Mouse (Mus musculus) MEL (cell line): Measurements from ENCODE around the gene Krt7. TPM values are rescaled to one million over a fixed set of nuclear protein-coding genes. Genes with fewer than 3 reads are reported as not detected.

Experiments used
- DNase-seq: peaks from one replicate; pipeline ENCODE4 v3.0.0; 2011; ENCODE audit warnings: low read depth, low spot score
- H3K27ac ChIP-seq: 2 replicates; pipeline ENCODE4 v1.5.1; 2012; ENCODE audit warnings: low read depth, mild to moderate bottlenecking, control low read depth, low read length, moderate library complexity; ENCODE audit not compliant: control insufficient read depth
- H3K27me3 ChIP-seq, 2 experiments: fragments of 150-350 bp in 1 of 2; sonication (generic) in 1 of 2; 2 replicates each; pipeline ENCODE4 v1.6.1; 2012; ENCODE audit warnings: low read length in 2 of 2, mild to moderate bottlenecking in 2 of 2, improper control_type of control experiment in 1 of 2, moderate library complexity in 1 of 2; ENCODE audit not compliant: insufficient read depth in 2 of 2, control insufficient read depth in 1 of 2
- H3K36me3 ChIP-seq, 2 experiments: 2 replicates each; pipeline ENCODE4 v1.6.1; 2012 to 2014; ENCODE audit warnings: low read length in 2 of 2, improper control_type of control experiment in 1 of 2, inconsistent platforms in 1 of 2, mild to moderate bottlenecking in 1 of 2; ENCODE audit not compliant: insufficient read depth in 2 of 2, control insufficient read depth in 1 of 2
- H3K4me1 ChIP-seq, 2 experiments: fragments of 150-350 bp in 1 of 2; sonication (generic) in 1 of 2; 2 replicates each; pipeline ENCODE4 v1.6.1; 2012; ENCODE audit warnings: low read length in 2 of 2, improper control_type of control experiment in 1 of 2, mild to moderate bottlenecking in 1 of 2; ENCODE audit not compliant: insufficient read depth in 2 of 2, control insufficient read depth in 1 of 2
- H3K4me3 ChIP-seq, 2 experiments: fragments of 150-350 bp in 1 of 2; sonication (generic) in 1 of 2; 2 replicates each; pipeline ENCODE4 v1.5.1; 2012; ENCODE audit warnings: low read depth in 2 of 2, low read length in 2 of 2, mild to moderate bottlenecking in 2 of 2, moderate library complexity in 2 of 2, control low read depth in 1 of 2, improper control_type of control experiment in 1 of 2; ENCODE audit not compliant: control insufficient read depth in 1 of 2, insufficient read depth in 1 of 2
- H3K79me2 ChIP-seq: 2 replicates; pipeline ENCODE4 v1.6.1; 2012; ENCODE audit warnings: mild to moderate bottlenecking, low read length, moderate library complexity; ENCODE audit not compliant: control insufficient read depth, poor library complexity, insufficient read depth
- H3K9ac ChIP-seq: 2 replicates; pipeline ENCODE4 v1.6.1; 2012; ENCODE audit warnings: low read depth, mild to moderate bottlenecking, control low read depth, low read length, moderate library complexity; ENCODE audit not compliant: control insufficient read depth, poor library complexity, severe bottlenecking
- H3K9me3 ChIP-seq: fragments of 150-350 bp; sonication (generic); replicated peaks from 2 replicates; pipeline ENCODE4 v1.6.1; 2012; ENCODE audit warnings: mild to moderate bottlenecking, low read length, improper control_type of control experiment, moderate library complexity; ENCODE audit not compliant: insufficient read depth
- CHD1 ChIP-seq: IDR thresholded peaks from 2 replicates; pipeline ENCODE4 v1.6.1; 2012; ENCODE audit warnings: low read depth, mild to moderate bottlenecking, inconsistent platforms, low read length, improper control_type of control experiment
- CHD2 ChIP-seq: IDR thresholded peaks from 2 replicates; pipeline ENCODE4 v1.6.1; 2011; ENCODE audit warnings: low read length, improper control_type of control experiment
- CTCF ChIP-seq, 3 experiments: IDR thresholded peaks in 2 of 3; conservative IDR thresholded peaks in 1 of 3; 2 replicates each; pipeline ENCODE4 v1.5.1; 2011 to 2012; ENCODE audit warnings: low read length in 3 of 3, low read depth in 2 of 3, mild to moderate bottlenecking in 2 of 3, improper control_type of control experiment in 1 of 3, inconsistent platforms in 1 of 3, mixed read lengths in 1 of 3, moderate library complexity in 1 of 3; ENCODE audit not compliant: control insufficient read depth in 1 of 3, insufficient read depth in 1 of 3, poor library complexity in 1 of 3, severe bottlenecking in 1 of 3
- E2F4 ChIP-seq: IDR thresholded peaks from 2 replicates; pipeline ENCODE4 v1.6.1; 2011; ENCODE audit warnings: low read depth, low read length, improper control_type of control experiment, borderline replicate concordance
- ELF1 ChIP-seq: IDR thresholded peaks from 2 replicates; pipeline ENCODE4 v1.6.1; 2014; ENCODE audit warnings: low read depth, mild to moderate bottlenecking, inconsistent platforms, low read length, improper control_type of control experiment, moderate library complexity
- EP300 ChIP-seq, 2 experiments: IDR thresholded peaks; 2 replicates each; pipeline ENCODE4 v1.6.1; 2011; ENCODE audit warnings: improper control_type of control experiment in 2 of 2, low read length in 2 of 2, low read depth in 1 of 2, mild to moderate bottlenecking in 1 of 2
- GABPA ChIP-seq: IDR thresholded peaks from 2 replicates; pipeline ENCODE4 v1.6.1; 2012; ENCODE audit warnings: low read depth, mild to moderate bottlenecking, inconsistent platforms, low read length, improper control_type of control experiment, moderate library complexity
- GATA1 ChIP-seq: IDR thresholded peaks from 2 replicates; pipeline ENCODE4 v1.6.1; 2011; ENCODE audit warnings: low read depth, low read length, improper control_type of control experiment
- HCFC1 ChIP-seq: IDR thresholded peaks from 2 replicates; pipeline ENCODE4 v1.6.1; 2012; ENCODE audit warnings: low read depth, mild to moderate bottlenecking, inconsistent platforms, low read length, improper control_type of control experiment, moderate library complexity
- JUND ChIP-seq: IDR thresholded peaks from 2 replicates; pipeline ENCODE4 v1.6.1; 2011; ENCODE audit warnings: low read depth, mild to moderate bottlenecking, improper control_type of control experiment, low read length
- KAT2A ChIP-seq: conservative IDR thresholded peaks from 2 replicates; pipeline ENCODE4 v1.6.1; 2012; ENCODE audit warnings: low read depth, low read length, improper control_type of control experiment, inconsistent platforms
- MAFK ChIP-seq: IDR thresholded peaks from 2 replicates; pipeline ENCODE4 v1.6.1; 2011; ENCODE audit warnings: low read depth, mild to moderate bottlenecking, low read length, improper control_type of control experiment, borderline replicate concordance
- MAZ ChIP-seq: IDR thresholded peaks from 2 replicates; pipeline ENCODE4 v1.6.1; 2012; ENCODE audit warnings: low read depth, mild to moderate bottlenecking, inconsistent platforms, low read length, improper control_type of control experiment
- NRF1 ChIP-seq: IDR thresholded peaks from 2 replicates; pipeline ENCODE4 v1.6.1; 2014; ENCODE audit warnings: low read depth, mild to moderate bottlenecking, inconsistent platforms, low read length, improper control_type of control experiment, moderate library complexity; ENCODE audit not compliant: poor library complexity, insufficient read depth, severe bottlenecking
- POLR2A ChIP-seq, 2 experiments: IDR thresholded peaks; 2 replicates each; pipeline ENCODE4 v1.6.1; 2011 to 2012; ENCODE audit warnings: low read length in 2 of 2, mild to moderate bottlenecking in 2 of 2, control low read depth in 1 of 2, improper control_type of control experiment in 1 of 2, low read depth in 1 of 2, moderate library complexity in 1 of 2; ENCODE audit not compliant: control insufficient read depth in 1 of 2, insufficient read depth in 1 of 2, poor library complexity in 1 of 2
- SIN3A ChIP-seq: IDR thresholded peaks from 2 replicates; pipeline ENCODE4 v1.6.1; 2012; ENCODE audit warnings: low read length, improper control_type of control experiment, inconsistent platforms
- SMC3 ChIP-seq: IDR thresholded peaks from 2 replicates; pipeline ENCODE4 v1.6.1; 2011; ENCODE audit warnings: low read depth, low read length, improper control_type of control experiment
- TCF12 ChIP-seq: IDR thresholded peaks from 2 replicates; pipeline ENCODE4 v1.6.1; 2014; ENCODE audit warnings: low read depth, mild to moderate bottlenecking, inconsistent platforms, low read length, improper control_type of control experiment, moderate library complexity
- USF2 ChIP-seq, 2 experiments: IDR thresholded peaks; 2 replicates each; pipeline ENCODE4 v1.6.1; 2011 to 2012; ENCODE audit warnings: improper control_type of control experiment in 2 of 2, low read length in 2 of 2, borderline replicate concordance in 1 of 2, inconsistent platforms in 1 of 2, low read depth in 1 of 2, mild to moderate bottlenecking in 1 of 2; ENCODE audit not compliant: insufficient read depth in 1 of 2
- ZKSCAN1 ChIP-seq: IDR thresholded peaks from 2 replicates; pipeline ENCODE4 v1.6.1; 2012; ENCODE audit warnings: low read depth, mild to moderate bottlenecking, inconsistent platforms, low read length, improper control_type of control experiment, moderate library complexity
- polyA plus RNA-seq, 2 experiments: library from polyadenylated mRNA; stranded (reverse) in 1 of 2; unstranded in 1 of 2; fragments of >175 nt in 1 of 2; fragments of >200 nt in 1 of 2; gene quantifications; 2 replicates each; pipeline versions ENCODE4 v1.2.1 to v1.2.4; 2012; ENCODE audit warnings: low replicate concordance in 2 of 2, low read depth in 1 of 2; ENCODE audit not compliant: insufficient read length in 2 of 2, insufficient read depth in 1 of 2, missing spikeins in 1 of 2
- total RNA-seq: library from RNA; depleted of rRNA; stranded (reverse); fragments of 300-350 nt; gene quantifications from 2 replicates; pipeline ENCODE4 v1.2.3, GENCODE M21; 2012

Krt7 gene
- total and polyA plus RNA-seq, 3 experiments = 0.03 to 0.04 TPM; not detected in 1

DNA sequence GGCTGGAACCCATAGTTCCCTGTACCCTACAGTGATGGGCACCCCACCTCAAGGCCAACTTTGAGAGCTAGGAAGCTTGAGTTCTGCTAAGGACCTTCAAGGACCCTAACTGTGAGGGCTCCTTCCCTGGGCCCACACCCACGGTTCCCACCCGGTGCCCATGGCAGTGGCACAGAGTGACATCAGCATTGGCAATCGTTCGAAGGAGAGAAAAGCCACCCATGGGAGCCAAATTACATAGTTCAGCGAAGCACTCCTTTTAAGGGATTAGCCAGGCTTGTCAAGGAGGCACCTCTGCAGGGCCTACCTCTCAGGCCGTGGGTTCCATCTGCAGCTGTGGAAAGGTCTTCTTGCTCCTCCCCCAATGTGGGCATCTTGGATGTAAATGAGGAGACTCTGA, 42.8 kb upstream of the Krt7 start:
- no peak for TF ChIP-seq CTCF (IDR thresholded peaks at IDR 0.05 in 2 of 3, conservative IDR thresholded peaks at IDR 0.05 in 1 of 3; ENCODE audit: control insufficient read depth in 1 of 3, insufficient read depth in 1 of 3, low read depth in 2 of 3, low read length in 3 of 3, poor library complexity in 1 of 3, severe bottlenecking in 1 of 3)
- no peak for TF ChIP-seq MAZ
- no peak for TF ChIP-seq MAFK
- TF ChIP-seq CHD1 = no peak
- TF ChIP-seq ELF1 = no peak
- no peak for TF ChIP-seq HCFC1
- no peak for TF ChIP-seq NRF1
- TF ChIP-seq ZKSCAN1 = no peak
- TF ChIP-seq USF2 (IDR thresholded peaks at IDR 0.05; ENCODE audit: borderline replicate concordance in 1 of 2, insufficient read depth in 1 of 2, low read depth in 1 of 2, low read length in 2 of 2) = no peak
- TF ChIP-seq KAT2A = no peak
- TF ChIP-seq SIN3A = no peak
- TF ChIP-seq JUND = no peak
- TF ChIP-seq TCF12 = no peak
- no peak for TF ChIP-seq GABPA
- TF ChIP-seq POLR2A (IDR thresholded peaks at IDR 0.05; ENCODE audit: control insufficient read depth in 1 of 2, insufficient read depth in 1 of 2, low read depth in 1 of 2, low read length in 2 of 2, poor library complexity in 1 of 2) = no peak
- no peak overlapping the region for H3K27ac ChIP-seq
- no peaks in the 10 kb centered on the region for H3K9me3 ChIP-seq
- H3K9ac ChIP-seq = no peak overlapping the region
- no peaks in the 10 kb centered on the region for H3K36me3 ChIP-seq
- DNase-seq = no peak
- no peaks in the 10 kb centered on the region; a peak in 1 of 4 replicates for H3K27me3 ChIP-seq
- H3K4me3 ChIP-seq = no peak overlapping the region
- no peaks in the 10 kb centered on the region for H3K4me1 ChIP-seq
- H3K79me2 ChIP-seq = no peaks in the 10 kb centered on the region

DNA sequence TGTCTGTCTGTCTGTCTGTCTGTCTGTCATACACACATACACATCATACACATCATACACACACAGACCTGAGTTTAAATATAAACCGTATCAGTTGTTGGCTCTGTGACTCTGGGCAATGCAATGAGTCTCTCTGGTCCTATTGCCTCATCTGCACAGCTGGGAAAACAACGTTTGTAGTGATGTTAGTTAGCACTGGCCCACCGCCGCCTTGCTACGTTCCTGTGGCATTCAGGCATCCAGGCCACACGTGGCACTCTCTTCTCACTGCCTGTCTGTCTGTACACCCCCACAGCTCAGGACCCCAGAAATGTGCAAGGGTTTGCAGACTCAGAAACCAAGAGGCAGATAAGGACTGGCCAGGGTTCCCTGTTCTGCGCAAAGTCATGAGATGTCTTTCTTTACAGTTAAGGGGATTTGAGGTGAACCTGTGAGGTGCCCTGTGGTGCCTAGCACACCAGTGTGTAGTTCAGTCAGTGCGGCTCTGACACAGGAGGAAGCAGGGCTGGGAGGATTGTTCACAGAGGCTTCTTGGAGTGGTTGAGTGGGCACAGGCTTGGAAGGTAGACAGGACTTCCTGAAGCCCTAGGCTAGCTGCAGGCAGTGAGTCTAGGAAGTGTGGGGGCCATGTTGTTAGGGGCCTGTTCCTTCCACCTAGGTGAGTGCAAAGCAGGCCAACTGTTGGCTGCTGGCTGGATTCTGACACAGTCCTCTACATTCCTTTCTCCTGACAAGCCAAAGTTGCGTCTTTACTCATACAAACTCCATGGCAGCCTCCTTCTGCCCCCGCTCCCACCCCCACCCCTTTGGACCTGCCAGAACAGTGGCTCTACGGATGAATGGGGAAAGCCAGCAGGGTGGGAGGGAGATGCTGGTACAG, 42.1 kb upstream of the Krt7 start:
- no peaks in the 10 kb centered on the region; a peak in 1 of 4 replicates for H3K27me3 ChIP-seq
- H3K4me1 ChIP-seq = no peaks in the 10 kb centered on the region
- no peaks in the 10 kb centered on the region for H3K36me3 ChIP-seq
- DNase-seq = no peak
- no peak for TF ChIP-seq CTCF (IDR thresholded peaks at IDR 0.05 in 2 of 3, conservative IDR thresholded peaks at IDR 0.05 in 1 of 3; ENCODE audit: control insufficient read depth in 1 of 3, insufficient read depth in 1 of 3, low read depth in 2 of 3, low read length in 3 of 3, poor library complexity in 1 of 3, severe bottlenecking in 1 of 3)
- TF ChIP-seq CHD2 = no peak
- TF ChIP-seq GATA1 = no peak
- no peak for TF ChIP-seq SMC3
- TF ChIP-seq E2F4 = no peak
- TF ChIP-seq EP300 (IDR thresholded peaks at IDR 0.05; ENCODE audit: low read depth in 1 of 2, low read length in 2 of 2) = no peak
- TF ChIP-seq POLR2A (IDR thresholded peaks at IDR 0.05; ENCODE audit: control insufficient read depth in 1 of 2, insufficient read depth in 1 of 2, low read depth in 1 of 2, low read length in 2 of 2, poor library complexity in 1 of 2) = no peak
- TF ChIP-seq, all 39 proteins: peak for 0
- Histone ChIP-seq H3K4me3 (no peak overlapping the region), H3K9me3 (no peaks in the 10 kb centered on the region), H3K9ac (no peak overlapping the region), H3K79me2 (no peaks in the 10 kb centered on the region), H3K27ac (no peak overlapping the region)
